Mouse (Mus musculus): ENCODE data around the gene Wasf3. TPM values are rescaled to one million over a fixed set of nuclear protein-coding genes. Genes with fewer than 3 reads are reported as not detected.

Wasf3 gene
- polyA plus RNA-seq, 1 experiment from 2014 or later, result 0.50 TPM

GRCm38 (mm10) chr5:146370794-146371193 lies 14.0 kb upstream of the Wasf3 start:
- no peaks in the 10 kb centered on the region for H3K27me3 ChIP-seq (ENCODE audit: control insufficient read depth, insufficient read depth, low read length)
- no peaks in the 10 kb centered on the region for H3K36me3 ChIP-seq (ENCODE audit: control insufficient read depth, insufficient read depth, low read length)
- H3K4me3 ChIP-seq (ENCODE audit: low read depth, low read length), result no peak overlapping the region
- no peak overlapping the region for H3K4me2 ChIP-seq (replicated peaks; ENCODE audit: low read depth)
- WGBS, result 86% methylated on average over 8 of the region's 8 CpGs
- no peak overlapping the region for H3K9ac ChIP-seq (ENCODE audit: low read length)
- no peak for TF ChIP-seq EP300 (optimal IDR thresholded peaks at IDR 0.05)
- TF ChIP-seq CTCF (IDR thresholded peaks at IDR 0.05; ENCODE audit: low read depth), result no peak
- no peaks in the 10 kb centered on the region for H3K9me3 ChIP-seq (ENCODE audit: control insufficient read depth, low read length)
- ATAC-seq (ENCODE audit: low FRiP score, low TSS enrichment), result no peak
- no peaks in the 10 kb centered on the region for H3K4me1 ChIP-seq (replicated peaks; ENCODE audit: control insufficient read depth, insufficient read depth)
- no peak overlapping the region for H3K27ac ChIP-seq (replicated peaks)
- DNase-seq (ENCODE audit: low spot score), result no peak

GRCm38 (mm10) chr5:146373238-146373637 lies 11.5 kb upstream of the Wasf3 start:
- Histone ChIP-seq H3K36me3 (ENCODE audit: control insufficient read depth, insufficient read depth, low read length) (no peaks in the 10 kb centered on the region), H3K27me3 (ENCODE audit: control insufficient read depth, insufficient read depth, low read length) (no peaks in the 10 kb centered on the region), H3K4me3 (ENCODE audit: low read depth, low read length) (no peak overlapping the region), H3K4me1 (replicated peaks; ENCODE audit: control insufficient read depth, insufficient read depth) (no peaks in the 10 kb centered on the region), H3K9me3 (ENCODE audit: control insufficient read depth, low read length) (no peaks in the 10 kb centered on the region), H3K27ac (replicated peaks) (no peak overlapping the region), H3K4me2 (replicated peaks; ENCODE audit: low read depth) (no peak overlapping the region), H3K9ac (ENCODE audit: low read length) (no peak overlapping the region)
- no peak for TF ChIP-seq EP300 (optimal IDR thresholded peaks at IDR 0.05)
- no peak for TF ChIP-seq CTCF (IDR thresholded peaks at IDR 0.05; ENCODE audit: low read depth)
- DNase-seq (ENCODE audit: low spot score) (no peak), ATAC-seq (ENCODE audit: low FRiP score, low TSS enrichment) (no peak)
- 84% methylated on average over 11 of the region's 11 CpGs for WGBS

GRCm38 (mm10) chr5:146376601-146377000 lies 8.2 kb upstream of the Wasf3 start:
- Histone ChIP-seq H3K4me2 (replicated peaks; ENCODE audit: low read depth) (no peak overlapping the region), H3K27me3 (ENCODE audit: control insufficient read depth, insufficient read depth, low read length) (no peaks in the 10 kb centered on the region), H3K4me1 (replicated peaks; ENCODE audit: control insufficient read depth, insufficient read depth) (no peaks in the 10 kb centered on the region), H3K9ac (ENCODE audit: low read length) (no peak overlapping the region), H3K36me3 (ENCODE audit: control insufficient read depth, insufficient read depth, low read length) (no peaks in the 10 kb centered on the region), H3K27ac (replicated peaks) (no peak overlapping the region), H3K4me3 (ENCODE audit: low read depth, low read length) (no peak overlapping the region), H3K9me3 (ENCODE audit: control insufficient read depth, low read length) (no peaks in the 10 kb centered on the region)
- no peak for ATAC-seq (ENCODE audit: low FRiP score, low TSS enrichment)
- WGBS, result 72% methylated on average over 4 of the region's 4 CpGs
- TF ChIP-seq CTCF (IDR thresholded peaks at IDR 0.05; ENCODE audit: low read depth), result peak; percentile 62
- TF ChIP-seq EP300 (optimal IDR thresholded peaks at IDR 0.05), result no peak
- no peak for DNase-seq (ENCODE audit: low spot score)

- Histone ChIP-seq H3K4me3 (ENCODE audit: low read depth, low read length) (no peak overlapping the region), H3K36me3 (ENCODE audit: control insufficient read depth, insufficient read depth, low read length) (no peaks in the 10 kb centered on the region), H3K9ac (ENCODE audit: low read length) (no peak overlapping the region), H3K27ac (replicated peaks) (no peak overlapping the region), H3K4me2 (replicated peaks; ENCODE audit: low read depth) (no peak overlapping the region), H3K27me3 (ENCODE audit: control insufficient read depth, insufficient read depth, low read length) (no peaks in the 10 kb centered on the region), H3K9me3 (ENCODE audit: control insufficient read depth, low read length) (no peaks in the 10 kb centered on the region), H3K4me1 (replicated peaks; ENCODE audit: control insufficient read depth, insufficient read depth) (no peaks in the 10 kb centered on the region)
- TF ChIP-seq EP300 (optimal IDR thresholded peaks at IDR 0.05) (no peak), CTCF (IDR thresholded peaks at IDR 0.05; ENCODE audit: low read depth) (no peak)
- ATAC-seq (ENCODE audit: low FRiP score, low TSS enrichment) (no peak), DNase-seq (ENCODE audit: low spot score) (no peak)
- WGBS, result 82% methylated on average over 8 of the region's 8 CpGs
Measured at GRCm38 (mm10) chr5:146380041-146380440, 4.7 kb upstream of the Wasf3 start.

GRCm38 (mm10) chr5:146382268-146382667 lies 2.5 kb upstream of the Wasf3 start:
- ATAC-seq (ENCODE audit: low FRiP score, low TSS enrichment) (no peak), DNase-seq (ENCODE audit: low spot score) (no peak)
- Histone ChIP-seq H3K9ac (ENCODE audit: low read length) (no peak overlapping the region), H3K27ac (replicated peaks) (no peak overlapping the region), H3K4me1 (replicated peaks; ENCODE audit: control insufficient read depth, insufficient read depth) (no peaks in the 10 kb centered on the region), H3K27me3 (ENCODE audit: control insufficient read depth, insufficient read depth, low read length) (no peaks in the 10 kb centered on the region), H3K9me3 (ENCODE audit: control insufficient read depth, low read length) (no peaks in the 10 kb centered on the region), H3K36me3 (ENCODE audit: control insufficient read depth, insufficient read depth, low read length) (no peaks in the 10 kb centered on the region), H3K4me3 (ENCODE audit: low read depth, low read length) (no peak overlapping the region), H3K4me2 (replicated peaks; ENCODE audit: low read depth) (no peak overlapping the region)
- WGBS, result 80% methylated on average over 3 of the region's 3 CpGs
- TF ChIP-seq CTCF (IDR thresholded peaks at IDR 0.05; ENCODE audit: low read depth), result peak; percentile 31
- TF ChIP-seq EP300 (optimal IDR thresholded peaks at IDR 0.05), result no peak

- H3K9me3 ChIP-seq (ENCODE audit: control insufficient read depth, low read length), result no peaks in the 10 kb centered on the region
- WGBS, result 79% methylated on average over 6 of the region's 6 CpGs
- H3K27me3 ChIP-seq (ENCODE audit: control insufficient read depth, insufficient read depth, low read length), result no peaks in the 10 kb centered on the region
- ATAC-seq (ENCODE audit: low FRiP score, low TSS enrichment) (no peak), DNase-seq (ENCODE audit: low spot score) (no peak)
- H3K9ac ChIP-seq (ENCODE audit: low read length), result no peak overlapping the region
- H3K27ac ChIP-seq (replicated peaks), result no peak overlapping the region
- H3K4me1 ChIP-seq (replicated peaks; ENCODE audit: control insufficient read depth, insufficient read depth), result no peaks in the 10 kb centered on the region
- no peak for TF ChIP-seq CTCF (IDR thresholded peaks at IDR 0.05; ENCODE audit: low read depth)
- no peak for TF ChIP-seq EP300 (optimal IDR thresholded peaks at IDR 0.05)
- no peaks in the 10 kb centered on the region for H3K36me3 ChIP-seq (ENCODE audit: control insufficient read depth, insufficient read depth, low read length)
- H3K4me3 ChIP-seq (ENCODE audit: low read depth, low read length), result no peak overlapping the region
- H3K4me2 ChIP-seq (replicated peaks; ENCODE audit: low read depth), result no peak overlapping the region
Measured at GRCm38 (mm10) chr5:146383401-146383800, 1.4 kb upstream of the Wasf3 start.

Measured in stomach, postnatal 0 days (tissue).